Mouse (Mus musculus) monocyte, adult 59 days (primary cell): ENCODE data around the gene Vmn2r54. TPM values are rescaled to one million over a fixed set of nuclear protein-coding genes. Genes with fewer than 3 reads are reported as not detected.

Experiments used
- total RNA-seq, 2 experiments: library from RNA; stranded (reverse); gene quantifications; one replicate each; pipeline ENCODE4 v1.2.4; 2023

Vmn2r54 gene
- total RNA-seq = not detected

DNA sequence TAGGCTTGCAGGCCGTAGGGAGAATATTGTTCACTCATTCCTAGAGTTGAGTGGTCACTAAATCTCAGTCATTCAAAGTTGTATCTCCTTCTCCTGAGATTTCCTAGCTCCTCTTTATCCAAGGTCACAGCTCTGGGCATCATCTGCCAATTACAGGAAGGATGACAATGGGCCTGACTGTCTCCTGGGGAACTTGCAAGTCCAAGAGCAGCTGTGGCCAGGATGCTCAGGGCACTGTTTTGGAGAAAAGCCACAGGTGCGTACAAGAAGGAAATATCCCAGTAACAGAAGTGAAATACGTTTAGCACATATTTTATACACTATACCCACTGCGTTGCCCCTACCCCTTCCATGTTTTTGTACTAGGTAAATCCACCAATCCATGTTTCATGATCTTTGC is at the start of gene Vmn2r54:
TSS of gene Vmn2r54 (minus strand) at position 101 of the 400 bp plus-strand sequence.

DNA sequence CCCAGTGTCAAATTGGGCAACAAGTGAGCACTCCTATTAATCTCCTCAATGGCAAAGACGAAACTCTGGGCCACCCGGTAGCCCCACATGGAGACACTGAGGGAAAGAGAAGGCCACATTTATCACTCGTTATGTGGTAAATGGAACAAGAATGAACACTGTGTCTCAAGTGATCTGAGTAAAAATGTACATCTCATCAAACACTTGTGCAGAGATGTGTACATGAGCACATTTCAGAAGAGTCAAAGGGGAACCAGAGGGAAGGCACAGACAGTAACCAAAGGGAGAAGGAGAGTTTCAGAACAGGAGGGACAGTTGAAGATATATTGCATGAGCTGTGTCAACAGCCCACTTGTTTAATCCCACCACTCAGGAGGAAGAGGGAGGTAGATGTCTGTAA is 44.8 kb upstream of the Vmn2r54 start, which contains the start of gene Vmn2r55:
TSS of gene Vmn2r55 (minus strand) at position 101 of the 400 bp plus-strand sequence.

DNA sequence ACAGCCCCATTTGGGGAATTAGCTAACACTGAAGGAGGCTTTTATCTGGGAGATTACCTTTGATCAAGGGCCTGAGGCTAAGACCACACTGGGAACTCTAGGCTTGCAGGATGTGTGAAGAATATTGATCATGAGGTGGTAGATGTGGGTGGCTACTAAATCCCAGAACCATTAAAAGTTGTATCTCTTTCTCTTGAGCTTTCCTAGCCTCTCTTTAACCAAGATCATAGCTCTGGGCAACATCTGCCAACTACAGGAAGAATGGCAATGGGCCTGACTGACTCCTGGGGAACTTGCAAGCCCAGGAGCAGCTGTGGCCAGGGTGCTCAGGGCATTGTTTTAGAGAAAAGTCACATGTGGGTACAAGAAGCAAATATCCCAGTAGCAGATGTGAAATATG is 31.4 kb downstream of the Vmn2r54 start, which contains the start of gene Vmn2r53:
TSS of gene Vmn2r53 (minus strand) at position 101 of the 400 bp plus-strand sequence.

Other genes starting within 250 kb of the Vmn2r54 start
- under 1 TPM; 0.21 to 0.61 TPM for gene Zfp551, start 217.6 kb downstream of the Vmn2r54 start, total RNA-seq
- 1 to 10 TPM; 2.9 to 4.4 TPM for gene Zfp606, start 162.0 kb downstream of the Vmn2r54 start, total RNA-seq
- not detected for gene 2900092C05Rik, start 127.8 kb downstream of the Vmn2r54 start, total RNA-seq
- gene Vmn2r53, start 31.5 kb downstream of the Vmn2r54 start, total RNA-seq = under 1 TPM; 0.03 TPM
- not detected for gene Vmn2r55, start 44.7 kb upstream of the Vmn2r54 start, total RNA-seq
- gene Vmn2r56, start 94.7 kb upstream of the Vmn2r54 start, total RNA-seq = not detected
- 1 to 10 TPM; 6.6 to 7.6 TPM for gene Zscan18, start 163.3 kb upstream of the Vmn2r54 start, total RNA-seq
- 1 to 10 TPM; 4.1 to 4.2 TPM for gene Zfp329, start 178.5 kb upstream of the Vmn2r54 start, total RNA-seq
- gene Zfp110, start 194.4 kb upstream of the Vmn2r54 start, total RNA-seq = 10 to 100 TPM; 37.8 to 42.3 TPM
- 1 to 10 TPM; 2.7 to 3.0 TPM for gene Zfp128, start 240.9 kb upstream of the Vmn2r54 start, total RNA-seq